Mouse (Mus musculus) liver, postnatal 0 days (tissue): ENCODE data around the gene Ptpa. TPM values are rescaled to one million over a fixed set of nuclear protein-coding genes. Genes with fewer than 3 reads are reported as not detected.
A peak's percentile ranks its signal among the peaks of the same experiment; 100 is the strongest.

ENCODE experiments used
- ATAC-seq: fragments of 200-750 bp; cut with Nextera tagmentation; 2 replicates; pipeline ENCODE4 v1.8.0; 2017; ENCODE audit warnings: mild to moderate bottlenecking, moderate library complexity
- DNase-seq: peaks from one replicate; pipeline ENCODE4 v3.0.0-alpha.2; 2016
- H3K27ac ChIP-seq: fragments of 300-500 bp; sonication (generic); 2 replicates; pipeline ENCODE4 v1.5.1; 2014; ENCODE audit warnings: antibody characterized with exemption, moderate library complexity, mild to moderate bottlenecking, low read depth
- H3K27me3 ChIP-seq: fragments of 300-500 bp; sonication (generic); 2 replicates; pipeline ENCODE4 v1.6.1; 2014; ENCODE audit warnings: low read length, control low read depth, mixed read lengths; ENCODE audit not compliant: insufficient read depth
- H3K36me3 ChIP-seq: fragments of 300-500 bp; sonication (generic); replicated peaks from 2 replicates; pipeline ENCODE4 v1.6.1; 2014; ENCODE audit warnings: mild to moderate bottlenecking, control low read depth, low read length, moderate library complexity, mixed read lengths; ENCODE audit not compliant: insufficient read depth
- H3K4me1 ChIP-seq: fragments of 300-500 bp; sonication (generic); 2 replicates; pipeline ENCODE4 v1.6.1; 2014; ENCODE audit warnings: antibody characterized with exemption, mild to moderate bottlenecking, control low read depth; ENCODE audit not compliant: insufficient read depth
- H3K4me2 ChIP-seq: fragments of 300-500 bp; sonication (generic); 2 replicates; pipeline ENCODE4 v1.6.1; 2014; ENCODE audit warnings: low read depth, mild to moderate bottlenecking, low read length, moderate library complexity, mixed read lengths
- H3K4me3 ChIP-seq: fragments of 300-500 bp; sonication (generic); 2 replicates; pipeline ENCODE4 v1.5.1; 2014; ENCODE audit warnings: low read depth, low read length
- H3K9ac ChIP-seq: fragments of 300-500 bp; sonication (generic); replicated peaks from 2 replicates; pipeline ENCODE4 v1.6.1; 2014; ENCODE audit warnings: mild to moderate bottlenecking, moderate library complexity
- H3K9me3 ChIP-seq: fragments of 300-500 bp; sonication (generic); 2 replicates; pipeline ENCODE4 v1.6.1; 2016; ENCODE audit warnings: mild to moderate bottlenecking, control low read depth, low read length, mixed read lengths
- CTCF ChIP-seq: sonication (generic); IDR thresholded peaks from 2 replicates; pipeline ENCODE4 v1.5.1; 2016; ENCODE audit warnings: antibody characterized with exemption, low read depth
- EP300 ChIP-seq: IDR thresholded peaks from 2 replicates; pipeline ENCODE4 v1.6.1; 2016; ENCODE audit warnings: antibody characterized with exemption, low read depth, mild to moderate bottlenecking
- WGBS: fragments of 180-500 bp; shearing (Covaris S2); extraction: QIAGEN DNeasy Blood & Tissue Kit; methylation state at CpG from one replicate; pipeline ENCODE4 v1.1.7; 2014; ENCODE audit not compliant: insufficient replicate concordance; 5-methylcytosine and 5-hydroxymethylcytosine counted together
- polyA plus RNA-seq: library from polyadenylated mRNA; unstranded; fragments of >200 nt; fragmentation: Nextera tagmentation; extraction: Ambion mirVana; gene quantifications from 2 replicates; pipeline ENCODE4 v1.2.1, GENCODE M21; 2015

The Ptpa gene
- polyA plus RNA-seq = 65.6 and 76.8 TPM in 2 replicates

GRCm38 (mm10) chr2:30415936-30416648 lies at the start of gene Ptpa:
TSS of gene Ptpa (plus strand) at chr2:30416039.
- 1% methylated on average over 63 of the region's 67 CpGs for WGBS
- TF ChIP-seq EP300 = no peak; the same call in 1 of the 2 replicates
- TF ChIP-seq CTCF = no peak
- no peaks in the 10 kb centered on the region for H3K9me3 ChIP-seq
- no peaks in the 10 kb centered on the region for H3K27me3 ChIP-seq
- peaks cover 15% of the 10 kb centered on the region; the same call in 1 of the 2 replicates for H3K36me3 ChIP-seq
- peak within 1 kb of the TSS; percentile 88 for H3K4me2 ChIP-seq
- peaks cover 53% of the 10 kb centered on the region for H3K4me1 ChIP-seq
- H3K27ac ChIP-seq = peak within 1 kb of the TSS; percentile 98
- peak within 1 kb of the TSS; percentile 98 for H3K4me3 ChIP-seq
- peak within 1 kb of the TSS; percentile 98 for H3K9ac ChIP-seq
- peak; percentile 77 for ATAC-seq
- peak; percentile 93 for DNase-seq

- WGBS = 66% methylated on average over 5 of the region's 5 CpGs
- Histone ChIP-seq H3K36me3 (peaks cover 33% of the 10 kb centered on the region), H3K27ac (no peak overlapping the region), H3K9ac (0 out of 2 replicates have a peak overlapping the region, but pooled peaks have one; percentile 4), H3K4me2 (no peak overlapping the region), H3K9me3 (no peaks in the 10 kb centered on the region), H3K4me1 (peaks cover 16% of the 10 kb centered on the region), H3K4me3 (no peak overlapping the region), H3K27me3 (no peaks in the 10 kb centered on the region)
- ATAC-seq = no peak
- TF ChIP-seq EP300 (no peak), CTCF (no peak)
- DNase-seq = no peak
These were observed 49.6 kb upstream of the Ptpa start for GRCm38 (mm10) chr2:30366203-30366602.

GRCm38 (mm10) chr2:30371544-30371943 lies 44.3 kb upstream of the Ptpa start:
- Histone ChIP-seq H3K27me3 (no peaks in the 10 kb centered on the region), H3K36me3 (peaks cover 40% of the 10 kb centered on the region), H3K4me1 (no peaks in the 10 kb centered on the region), H3K4me3 (no peak overlapping the region), H3K9ac (no peak overlapping the region), H3K27ac (no peak overlapping the region), H3K4me2 (no peak overlapping the region), H3K9me3 (no peaks in the 10 kb centered on the region)
- 88% methylated on average over 8 of the region's 8 CpGs for WGBS
- DNase-seq = no peak
- ATAC-seq = no peak
- no peak for TF ChIP-seq EP300
- no peak for TF ChIP-seq CTCF

- ATAC-seq (no peak), DNase-seq (no peak)
- Histone ChIP-seq H3K27ac (no peak overlapping the region), H3K27me3 (no peaks in the 10 kb centered on the region), H3K36me3 (peaks cover 43% of the 10 kb centered on the region), H3K4me3 (no peak overlapping the region), H3K4me2 (no peak overlapping the region), H3K4me1 (no peaks in the 10 kb centered on the region), H3K9me3 (no peaks in the 10 kb centered on the region), H3K9ac (no peak overlapping the region)
- TF ChIP-seq EP300 = no peak
- TF ChIP-seq CTCF = no peak
- 93% methylated on average over 5 of the region's 5 CpGs for WGBS
These were observed 43.1 kb upstream of the Ptpa start for GRCm38 (mm10) chr2:30372726-30373125.

- Histone ChIP-seq H3K4me3 (no peak overlapping the region), H3K4me1 (peaks cover 2% of the 10 kb centered on the region; the same call in 1 of the 2 replicates), H3K27me3 (no peaks in the 10 kb centered on the region), H3K9me3 (no peaks in the 10 kb centered on the region), H3K9ac (no peak overlapping the region), H3K4me2 (no peak overlapping the region), H3K27ac (no peak overlapping the region), H3K36me3 (peaks cover 31% of the 10 kb centered on the region)
- DNase-seq (no peak), ATAC-seq (no peak)
- no peak for TF ChIP-seq EP300
- 88% methylated on average over 10 of the region's 10 CpGs for WGBS
These were observed 39.9 kb upstream of the Ptpa start for GRCm38 (mm10) chr2:30375893-30376292.

GRCm38 (mm10) chr2:30377721-30378120 lies 38.1 kb upstream of the Ptpa start:
- DNase-seq (no peak), ATAC-seq (no peak)
- Histone ChIP-seq H3K4me3 (no peak overlapping the region), H3K9ac (no peak overlapping the region), H3K4me2 (no peak overlapping the region), H3K4me1 (peaks cover 3% of the 10 kb centered on the region; the same call in 1 of the 2 replicates), H3K27me3 (no peaks in the 10 kb centered on the region), H3K9me3 (no peaks in the 10 kb centered on the region), H3K36me3 (peaks cover 28% of the 10 kb centered on the region), H3K27ac (no peak overlapping the region)
- TF ChIP-seq CTCF (peak; percentile 34), EP300 (no peak)
- WGBS = 80% methylated on average over 5 of the region's 5 CpGs
